Mouse (Mus musculus) thymus, postnatal 14 days (tissue): ENCODE data around the gene Tmem140.

Experiments
- DNase-seq: peaks from one replicate; pipeline ENCODE4 v3.0.0; 2021

The Tmem140 gene

DNA sequence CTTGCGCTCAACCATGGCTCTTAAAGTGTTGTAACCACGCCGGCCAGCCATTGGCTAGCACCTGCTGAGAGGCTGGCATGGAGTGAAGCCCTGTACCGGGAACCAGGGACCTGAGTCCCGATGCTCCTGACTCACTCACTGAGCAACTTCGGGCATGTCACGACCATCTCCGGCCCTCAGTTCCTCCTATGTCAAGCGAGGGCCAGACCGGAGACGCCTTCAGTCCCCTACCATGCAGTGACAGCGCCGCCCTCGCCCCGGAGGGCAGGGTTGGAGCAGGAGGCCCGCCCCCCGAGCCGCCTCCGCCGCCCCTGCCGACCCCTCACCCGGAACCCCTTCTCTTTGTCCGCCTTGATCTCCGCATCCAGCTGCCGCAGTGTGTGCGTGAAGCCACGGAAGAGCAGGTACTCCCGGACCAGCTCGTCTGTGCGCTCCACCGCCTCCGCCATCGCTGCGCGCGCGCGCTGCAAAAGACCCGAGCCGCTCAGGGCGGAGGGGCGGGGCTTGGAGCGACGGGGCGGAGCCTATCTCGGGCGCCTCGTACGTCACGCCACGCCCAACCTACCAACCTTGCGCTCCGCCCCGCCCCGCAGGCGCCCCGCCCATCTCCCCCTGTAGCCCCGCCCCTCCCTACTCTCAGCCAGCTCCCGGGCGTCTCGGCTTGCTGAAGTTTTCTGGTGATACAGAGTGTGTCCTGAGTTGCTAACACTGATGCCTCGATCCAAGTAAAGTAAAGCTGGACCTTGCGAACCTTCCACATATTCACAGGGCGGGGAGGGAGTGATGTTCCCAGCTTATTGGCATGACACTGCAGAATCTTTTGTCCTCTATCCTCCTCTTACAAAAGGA is 47.6 kb downstream of the Tmem140 start, which contains the start of gene Wdr91:
TSS of gene Wdr91 (minus strand) at position 506 of the 849 bp plus-strand sequence.
- peak; percentile 96 for DNase-seq

DNA sequence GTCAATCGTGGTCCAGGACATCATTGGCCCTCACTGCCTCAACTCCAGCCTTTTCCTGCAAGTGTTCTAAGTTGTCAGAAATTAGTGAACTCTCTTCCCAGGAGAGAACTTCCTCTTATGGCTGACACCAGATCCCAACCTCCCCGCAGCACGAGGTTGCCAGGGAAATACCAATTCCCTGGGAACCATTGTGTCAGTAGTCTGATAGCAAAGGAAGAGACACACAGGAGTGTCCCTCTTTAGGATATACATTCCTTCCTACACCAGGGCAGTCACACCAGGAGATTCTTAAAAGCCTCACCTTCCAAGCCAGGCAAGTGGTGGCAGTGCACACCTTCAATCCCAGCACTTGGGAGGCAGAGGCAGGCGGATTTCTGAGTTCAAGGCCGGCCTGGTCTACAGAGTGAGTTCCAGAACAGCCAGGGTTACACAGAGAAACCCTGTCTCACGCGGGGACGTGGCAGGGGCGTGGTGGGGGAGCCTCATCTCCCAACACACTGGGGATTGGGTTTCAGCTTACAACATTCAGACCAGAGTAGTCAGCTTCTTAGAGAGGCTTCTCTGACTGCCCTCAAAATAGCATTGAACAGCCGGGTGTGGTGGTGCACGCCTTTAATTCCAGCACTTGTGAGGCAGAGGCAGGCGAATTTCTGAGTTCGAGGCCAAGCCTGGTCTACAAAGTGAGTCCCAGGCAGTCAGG is 50.5 kb downstream of the Tmem140 start:
- DNase-seq, result no peak

DNA sequence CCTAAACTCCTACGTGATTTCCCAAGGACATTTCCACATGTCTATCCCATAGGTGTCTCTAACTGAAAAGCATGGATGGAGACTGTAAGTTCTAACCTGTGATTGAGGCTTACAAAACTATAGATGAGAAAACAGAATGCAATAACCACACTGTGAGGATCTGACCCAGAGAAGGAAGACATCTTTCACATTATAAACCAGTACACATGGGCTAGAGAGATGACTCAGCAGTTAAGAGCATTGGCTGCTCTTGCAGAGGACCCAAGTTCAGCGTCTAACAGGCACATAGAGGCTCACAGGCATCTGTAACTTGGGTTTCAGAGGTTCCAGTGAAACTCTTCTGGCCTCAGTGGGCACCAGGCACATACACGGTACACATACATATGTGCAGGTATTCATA is 51.5 kb downstream of the Tmem140 start:
- DNase-seq, result no peak

DNA sequence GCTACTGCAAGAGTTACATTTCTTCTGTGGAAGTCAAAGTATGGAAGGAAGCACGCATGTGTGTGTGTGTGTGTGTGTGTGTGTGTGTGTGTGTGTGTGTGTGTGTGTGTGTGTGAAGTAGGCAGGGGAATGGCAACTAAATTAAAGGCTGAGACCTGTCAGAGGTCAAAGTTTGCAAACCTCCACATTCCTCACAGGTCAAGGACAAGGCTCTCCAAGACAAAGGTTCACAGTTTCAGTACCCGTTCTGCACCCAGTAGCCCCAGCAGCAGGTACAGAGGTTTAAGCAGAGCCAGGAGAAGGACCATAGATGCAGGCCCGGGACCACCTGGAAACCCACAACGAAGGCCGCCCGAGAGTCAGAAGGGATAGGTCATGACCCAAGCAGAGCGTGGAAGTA is 56.2 kb downstream of the Tmem140 start:
- DNase-seq, result no peak

DNA sequence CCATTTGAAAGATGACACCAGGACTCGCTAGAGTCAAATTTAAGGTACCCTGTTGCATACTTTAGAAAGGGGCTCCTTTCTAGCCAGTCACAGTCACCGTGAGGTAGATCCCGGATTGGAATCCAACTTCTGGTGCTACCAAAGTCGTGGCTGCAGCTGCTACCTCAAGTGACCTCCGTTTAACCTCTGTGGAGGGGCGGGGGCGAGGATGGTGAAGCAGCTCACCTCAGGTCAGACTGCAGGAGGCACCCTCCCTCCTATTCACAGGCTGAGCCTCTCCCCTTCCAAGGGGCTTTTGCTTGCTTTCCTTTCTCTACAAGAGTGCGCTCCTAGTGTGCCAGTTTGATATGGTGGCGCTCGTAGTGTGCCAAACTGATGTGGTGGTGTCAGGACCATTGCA is 57.0 kb downstream of the Tmem140 start, which contains the start of gene Stra8:
TSS of gene Stra8 (plus strand) at position 208 of the 400 bp plus-strand sequence.
- no peak for DNase-seq

DNA sequence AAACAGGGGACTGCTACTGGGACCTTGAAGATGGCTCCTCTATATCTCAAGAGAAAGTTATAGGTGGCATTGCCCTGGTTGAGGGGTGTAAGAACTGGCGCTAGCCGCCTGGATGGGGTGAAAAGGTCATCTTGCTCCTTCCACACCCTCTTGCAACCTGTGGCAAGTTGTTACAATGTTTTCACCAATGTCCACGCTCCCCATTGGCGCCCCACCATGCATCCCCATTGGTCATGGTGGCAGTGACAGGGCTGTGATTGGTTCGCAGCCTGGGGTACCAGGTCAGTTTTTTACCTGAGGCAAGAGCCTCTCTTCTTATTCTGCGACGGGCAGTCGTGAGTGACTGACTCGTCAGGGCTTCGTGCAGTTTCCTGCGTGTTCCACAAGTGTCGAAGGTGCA is 57.7 kb downstream of the Tmem140 start:
- DNase-seq, result no peak

DNA sequence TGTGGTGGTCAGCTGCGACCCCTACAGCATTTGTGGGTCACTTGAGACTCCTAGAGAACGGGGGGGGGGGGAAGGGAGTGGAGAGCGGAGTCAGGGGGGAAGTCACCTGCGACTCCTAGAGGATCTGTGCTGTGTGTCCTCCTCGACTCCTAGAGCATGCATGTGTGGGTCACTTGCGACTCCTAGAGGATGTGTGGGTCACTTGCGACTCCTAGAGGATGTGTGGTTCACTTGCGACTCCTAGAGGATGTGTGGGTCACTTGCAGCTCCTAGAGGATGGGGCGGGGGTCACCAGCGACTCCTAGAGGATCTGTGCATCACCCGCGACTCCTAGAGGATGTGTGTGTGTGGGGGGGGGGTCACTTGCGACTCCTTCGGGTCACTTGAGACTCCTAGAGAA is 59.0 kb downstream of the Tmem140 start:
- DNase-seq, result no peak
